9 mouse cellular contexts compared by ENCODE assay signal in genomic region chr11:51502431-51502851, GRCm38 (mm10).
A peak's percentile ranks its signal among the peaks of the same experiment; 100 is the strongest.
DNase-seq lines count a peak whose midpoint lies in the region; ATAC-seq lines count a peak whose summit lies in the region.
"Had no signal": no experiment of that assay in that cellular context is flagged by ENCODE, and none has a peak within 500 bp of the region (broad histone marks: within the 10 kb centered on the region; RNA-seq: fewer than 3 reads in every experiment).

No protein-coding gene starts in this region.

- ATAC-seq in erythroblast, adult 5-6 weeks (replicated peaks; ENCODE audit: low FRiP score, poor library complexity, severe bottlenecking), result no peak

- peak; percentile 50 to 76 for DNase-seq in layer of hippocampus, adult 18-20 months (ENCODE audit: low spot score in 2 of 2)
- DNase-seq in layer of hippocampus, postnatal 10 days (ENCODE audit: low spot score in 2 of 2), result no peak
- peak; percentile 68 to 80 for DNase-seq in frontal cortex, adult 2 months (ENCODE audit: extremely low spot score in 1 of 2, low spot score in 1 of 2)
- peak; percentile 23 to 76 for DNase-seq in left cerebral cortex, adult 9 months (ENCODE audit: low spot score in 2 of 2)
- DNase-seq in right cerebral cortex, postnatal 25 days, result peak; percentile 63
- no peak for DNase-seq in ovary, postnatal 14 days (ENCODE audit: low spot score)
- DNase-seq: gastrocnemius, postnatal 36 days; thymus, adult 18-20 months had no signal

Comparison
In these comparisons a context has a peak if more than half of its experiments do, and no peak if none do; other contexts are left out.
1. DNase-seq: peak in layer of hippocampus, adult 18-20 months (2 of 2), frontal cortex, adult 2 months (2 of 2), left cerebral cortex, adult 9 months (2 of 2) and right cerebral cortex, postnatal 25 days (single experiment); none in layer of hippocampus, postnatal 10 days (0 of 2) and ovary, postnatal 14 days (single experiment).